Mouse (Mus musculus) ovary, adult 18-20 months (tissue): Measurements from ENCODE around the gene H2al1g.
"Not testable (repeated sequence)": the region's sequence is repeated elsewhere in the genome, so short reads cannot be mapped to it uniquely, and the experiment has no call there.

Experiments used
- DNase-seq: peaks from one replicate; pipeline ENCODE4 v3.0.0; 2022; ENCODE audit warnings: low spot score, mixed read lengths

Gene H2al1g

DNA sequence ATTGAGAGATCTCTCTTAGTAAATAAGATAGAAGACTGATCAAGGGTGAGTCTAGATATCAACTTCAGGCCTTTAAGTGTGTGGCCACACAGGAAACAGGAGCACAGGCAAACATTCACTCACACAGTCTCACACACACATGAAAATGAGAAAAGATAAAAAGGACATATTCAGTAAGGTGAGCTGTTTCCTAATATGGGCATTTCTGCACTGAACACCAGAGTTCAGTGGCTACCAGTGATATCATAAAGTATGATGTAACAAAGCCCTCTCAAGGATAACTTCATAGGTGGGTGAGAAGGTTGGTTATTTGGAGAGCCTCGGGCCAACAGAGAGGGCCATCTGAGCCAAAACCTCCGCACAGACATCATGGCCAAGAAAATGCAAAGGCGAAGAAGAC lies at the start of gene H2al1g:
Gene H2al1g, plus strand, starts transcription at position 301 of the 400 bp plus-strand sequence.
- not testable (repeated sequence) for DNase-seq

DNA sequence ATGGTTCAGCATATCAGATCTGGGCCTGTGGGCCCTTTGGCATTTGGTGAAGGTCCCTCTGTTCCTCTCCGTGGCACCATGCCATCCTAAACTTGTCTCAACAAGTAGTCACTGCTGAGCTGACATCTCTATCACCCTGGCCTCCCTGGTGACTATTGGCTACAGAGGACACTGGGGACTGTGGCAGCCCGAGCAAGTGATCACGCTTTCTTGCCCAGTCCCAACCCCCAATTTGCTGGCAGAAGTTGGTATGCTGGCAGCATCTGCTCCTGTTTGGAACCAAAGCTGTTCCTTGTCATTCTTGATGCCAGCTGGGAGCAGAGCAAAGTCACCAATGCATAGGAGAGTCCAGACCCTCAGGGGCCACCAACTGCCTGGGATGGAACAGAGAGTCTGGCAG lies 49.0 kb upstream of the H2al1g start:
- DNase-seq: no peak

DNA sequence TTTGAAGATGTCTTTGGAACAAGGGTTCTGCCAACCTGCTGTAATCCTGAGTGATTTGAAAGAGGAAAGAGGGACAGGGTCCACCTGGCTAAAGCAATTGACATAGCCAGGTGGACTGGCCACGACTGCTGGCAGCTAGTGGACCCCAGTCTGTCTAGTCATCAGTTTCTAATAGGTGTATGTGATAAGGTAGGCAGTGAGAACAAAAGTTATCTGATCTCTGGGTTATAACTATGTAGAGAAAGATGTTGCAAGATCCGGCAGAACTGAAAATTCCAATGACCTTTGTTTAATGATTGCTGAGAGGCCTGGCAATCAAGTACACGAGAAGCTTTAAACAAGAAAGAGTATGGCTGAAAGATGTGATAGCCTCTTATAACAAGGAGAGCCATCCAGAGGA lies 44.9 kb upstream of the H2al1g start:
- DNase-seq: no peak

DNA sequence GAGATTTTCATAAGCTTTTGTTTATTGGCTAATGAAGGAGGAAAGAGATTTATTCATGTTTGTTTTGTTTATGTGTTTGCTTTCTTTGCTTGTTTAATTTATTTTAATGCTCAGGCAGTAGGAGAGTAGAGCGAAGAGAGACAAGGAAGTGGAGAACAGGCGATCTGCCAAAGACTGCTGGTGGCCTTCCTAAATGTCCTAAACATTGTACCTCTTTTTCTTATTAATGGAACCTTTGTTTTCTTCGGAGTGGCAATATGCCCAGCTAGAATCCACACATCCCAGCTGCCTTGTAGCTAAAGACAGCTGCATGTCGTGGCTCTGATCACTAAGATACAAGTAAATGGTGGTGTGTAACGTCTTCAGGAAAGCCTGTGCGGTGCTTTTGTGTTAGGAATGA lies 41.0 kb upstream of the H2al1g start:
- DNase-seq: no peak

DNA sequence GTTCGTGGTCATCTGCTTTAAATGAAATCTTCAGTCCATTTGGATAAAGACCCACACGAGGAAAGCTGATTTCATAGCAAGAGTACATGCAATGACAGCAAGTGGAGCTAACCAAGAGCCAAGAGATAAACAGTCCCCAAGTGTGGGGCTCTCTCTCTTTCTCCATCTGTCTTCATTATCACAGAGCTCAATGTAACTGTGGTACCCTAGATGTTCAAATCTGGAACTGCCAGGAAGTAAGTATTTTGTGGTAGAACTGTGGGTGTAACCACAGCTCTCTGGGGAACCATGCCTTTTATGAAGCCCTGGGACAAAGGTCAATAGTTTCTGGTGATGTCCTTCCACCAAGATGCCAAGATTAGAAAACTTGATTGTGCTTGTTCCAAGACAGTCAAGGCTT lies 37.3 kb upstream of the H2al1g start:
- DNase-seq: no peak

- DNase-seq: no peak
These were observed 29.7 kb upstream of the H2al1g start for GRCm38 (mm10) chrX:11288306-11288882.

- DNase-seq: no peak
These were observed 28.8 kb upstream of the H2al1g start for GRCm38 (mm10) chrX:11289244-11289643.

GRCm38 (mm10) chrX:11298957-11299356 lies 19.1 kb upstream of the H2al1g start, which contains the start of gene H2al1a:
TSS of gene H2al1a (plus strand) at chrX:11299257.
- DNase-seq: not testable (repeated sequence)

DNA sequence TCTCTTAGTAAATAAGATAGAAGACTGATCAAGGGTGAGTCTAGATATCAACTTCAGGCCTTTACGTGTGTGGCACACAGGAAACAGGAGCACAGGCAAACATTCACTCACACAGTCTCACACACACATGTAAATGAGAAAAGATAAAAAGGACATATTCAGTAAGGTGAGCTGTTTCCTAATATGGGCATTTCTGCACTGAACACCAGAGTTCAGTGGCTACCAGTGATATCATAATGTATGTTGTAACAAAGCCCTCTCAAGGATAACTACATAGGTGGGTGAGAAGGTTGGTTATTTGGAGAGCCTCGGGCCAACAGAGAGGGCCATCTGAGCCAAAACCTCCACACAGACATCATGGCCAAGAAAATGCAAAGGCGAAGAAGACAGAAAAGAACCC lies 15.9 kb upstream of the H2al1g start, which contains the start of gene H2al1b:
Gene H2al1b, plus strand, starts transcription at position 301 of the 400 bp plus-strand sequence.
- not testable (repeated sequence) for DNase-seq

DNA sequence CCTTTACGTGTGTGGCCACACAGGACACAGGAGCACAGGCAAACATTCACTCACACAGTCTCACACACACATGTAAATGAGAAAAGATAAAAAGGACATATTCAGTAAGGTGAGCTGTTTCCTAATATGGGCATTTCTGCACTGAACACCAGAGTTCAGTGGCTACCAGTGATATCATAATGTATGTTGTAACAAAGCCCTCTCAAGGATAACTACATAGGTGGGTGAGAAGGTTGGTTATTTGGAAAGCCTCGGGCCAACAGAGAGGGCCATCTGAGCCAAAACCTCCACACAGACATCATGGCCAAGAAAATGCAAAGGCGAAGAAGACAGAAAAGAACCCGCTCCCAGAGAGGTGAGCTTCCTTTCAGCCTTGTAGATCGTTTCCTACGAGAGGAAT lies 12.7 kb upstream of the H2al1g start, which contains the start of gene H2al1c:
Gene H2al1c, plus strand, starts transcription at position 301 of the 400 bp plus-strand sequence.
- not testable (repeated sequence) for DNase-seq

GRCm38 (mm10) chrX:11308524-11308923 lies 9.5 kb upstream of the H2al1g start, which contains the start of gene H2al1d:
TSS of gene H2al1d (plus strand) at chrX:11308824.
- not testable (repeated sequence) for DNase-seq

- not testable (repeated sequence) for DNase-seq
These were observed 6.4 kb upstream of the H2al1g start, which contains the start of gene H2al1e for GRCm38 (mm10) chrX:11311634-11312033. TSS of gene H2al1e (plus strand) at chrX:11311934.

DNA sequence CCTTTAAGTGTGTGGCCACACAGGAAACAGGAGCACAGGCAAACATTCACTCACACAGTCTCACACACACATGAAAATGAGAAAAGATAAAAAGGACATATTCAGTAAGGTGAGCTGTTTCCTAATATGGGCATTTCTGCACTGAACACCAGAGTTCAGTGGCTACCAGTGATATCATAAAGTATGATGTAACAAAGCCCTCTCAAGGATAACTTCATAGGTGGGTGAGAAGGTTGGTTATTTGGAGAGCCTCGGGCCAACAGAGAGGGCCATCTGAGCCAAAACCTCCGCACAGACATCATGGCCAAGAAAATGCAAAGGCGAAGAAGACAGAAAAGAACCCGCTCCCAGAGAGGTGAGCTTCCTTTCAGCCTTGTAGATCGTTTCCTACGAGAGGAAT lies 3.2 kb upstream of the H2al1g start, which contains the start of gene H2al1f:
Gene H2al1f, plus strand, starts transcription at position 301 of the 400 bp plus-strand sequence.
- DNase-seq: not testable (repeated sequence)

- DNase-seq: not testable (repeated sequence)
These were observed 3.1 kb downstream of the H2al1g start, which contains the start of gene H2al1h for GRCm38 (mm10) chrX:11321192-11321591. TSS of gene H2al1h (plus strand) at chrX:11321492.

GRCm38 (mm10) chrX:11324359-11324758 lies 6.3 kb downstream of the H2al1g start, which contains the start of gene H2al1i:
TSS of gene H2al1i (plus strand) at chrX:11324659.
- not testable (repeated sequence) for DNase-seq

- not testable (repeated sequence) for DNase-seq
These were observed 9.5 kb downstream of the H2al1g start, which contains the start of gene H2al1j for GRCm38 (mm10) chrX:11327522-11327921. TSS of gene H2al1j (plus strand) at chrX:11327822.

DNA sequence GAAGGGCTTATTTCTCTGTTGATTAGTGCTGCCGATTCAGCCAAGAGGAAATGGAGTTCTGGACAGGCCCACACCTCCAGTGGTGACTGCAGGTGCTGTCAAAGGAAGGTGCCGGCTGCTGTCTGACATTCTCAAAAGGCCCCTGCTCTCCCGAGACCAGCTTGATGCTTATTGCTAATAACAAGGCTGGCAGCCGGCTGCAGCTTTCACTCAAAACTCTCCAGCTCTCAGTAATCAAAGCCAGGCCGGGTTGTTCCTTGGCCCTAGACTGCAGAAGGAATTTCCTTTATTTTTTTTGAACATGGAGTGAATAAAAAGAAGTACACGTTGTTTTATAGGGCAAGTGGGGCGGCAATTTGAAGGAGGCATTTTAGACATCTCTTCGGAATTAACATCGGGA lies 27.7 kb downstream of the H2al1g start:
- no peak for DNase-seq

- DNase-seq: no peak
These were observed 28.7 kb downstream of the H2al1g start for GRCm38 (mm10) chrX:11346756-11347155.

GRCm38 (mm10) chrX:11360823-11361222 lies 42.8 kb downstream of the H2al1g start:
- DNase-seq: no peak

DNA sequence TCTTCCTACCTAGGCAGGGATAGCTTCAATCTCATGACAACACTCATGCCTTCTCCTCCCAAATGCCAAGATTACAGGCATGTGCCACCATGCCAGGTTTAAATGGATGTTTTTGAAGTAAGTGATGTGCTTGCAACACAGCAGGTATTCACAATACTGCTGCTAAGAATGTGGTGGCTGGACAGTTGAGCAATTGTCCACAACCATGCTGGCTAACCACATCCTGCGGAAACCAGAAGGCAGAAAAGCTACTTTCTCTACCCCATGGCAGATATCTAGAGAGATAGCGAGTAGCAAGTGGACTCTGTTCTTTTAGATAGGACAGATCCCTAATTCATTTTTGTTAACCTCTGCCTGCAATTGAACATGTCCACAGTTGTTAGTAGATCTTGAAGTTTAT lies 43.2 kb downstream of the H2al1g start:
- no peak for DNase-seq

DNA sequence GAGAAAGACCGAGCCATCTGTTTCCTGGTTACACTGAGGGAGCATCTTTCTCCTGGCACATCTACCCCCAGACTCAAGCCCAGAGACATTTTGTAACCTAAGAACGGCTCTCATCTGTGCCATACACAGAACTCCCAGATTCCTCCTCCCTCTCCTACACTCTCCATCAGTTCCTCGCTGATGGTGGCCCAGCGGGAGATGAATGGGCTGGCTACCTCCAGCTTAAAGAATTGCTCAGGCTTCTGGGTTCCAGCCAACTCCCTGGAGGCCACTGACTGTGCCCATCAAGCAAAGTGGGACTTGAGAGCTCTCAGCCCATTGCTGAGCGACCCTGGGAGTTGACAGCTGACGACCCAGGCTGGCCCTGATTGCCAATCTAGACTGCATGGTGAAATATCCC lies 45.8 kb downstream of the H2al1g start:
- no peak for DNase-seq

DNA sequence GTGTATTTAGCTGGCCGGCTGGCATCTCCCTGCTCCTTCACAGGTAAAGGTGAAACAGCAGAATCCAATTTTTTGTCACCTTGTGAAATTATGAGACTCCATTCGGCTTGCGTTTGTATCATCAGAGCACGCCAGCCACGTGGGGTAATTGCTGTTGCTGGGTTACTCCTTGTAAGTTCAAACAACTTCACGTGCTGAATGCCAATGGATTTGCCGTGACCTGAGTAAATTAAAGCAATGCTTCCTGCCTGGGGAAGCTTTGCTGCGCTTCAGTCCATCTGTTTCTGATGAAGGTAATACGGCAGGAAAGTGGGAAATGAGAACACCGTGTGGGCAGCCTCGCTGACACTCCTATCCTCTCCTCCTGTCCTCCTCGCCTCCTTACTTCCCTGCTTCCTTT lies 47.1 kb downstream of the H2al1g start:
- DNase-seq: no peak
